Mouse (Mus musculus): ENCODE data around the gene Gm11487.
"Not testable (repeated sequence)": the region's sequence is repeated elsewhere in the genome, so short reads cannot be mapped to it uniquely, and the experiment has no call there.

Gm11487 gene

DNA sequence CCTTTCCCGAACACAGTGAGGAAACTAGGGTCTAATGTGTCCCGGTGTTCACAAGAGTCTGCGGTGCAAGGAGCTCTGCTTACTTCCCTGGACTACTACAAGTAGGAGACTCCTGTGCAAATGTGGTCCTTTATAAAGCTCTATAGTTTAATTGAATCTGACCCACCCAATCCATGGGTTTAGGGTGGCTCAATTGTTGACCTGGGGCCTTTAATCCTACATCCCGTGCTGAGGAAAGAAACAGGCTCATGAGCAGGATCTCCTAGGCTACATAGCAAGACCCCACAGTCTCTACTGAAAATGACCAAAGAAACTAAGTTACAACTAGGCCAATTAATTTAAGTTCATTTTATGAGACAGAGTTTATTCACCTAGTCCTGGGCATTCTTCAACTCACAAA, at the start of gene Gm11487:
Gm11487 (minus strand) TSS at position 101 of the 400 bp plus-strand sequence.
- not testable (repeated sequence) for DNase-seq

- DNase-seq = no peak
These were observed 39.8 kb upstream of the Gm11487 start for GRCm38 (mm10) chr4:73444715-73445114.

GRCm38 (mm10) chr4:73442568-73442967, 37.7 kb upstream of the Gm11487 start:
- no peak for DNase-seq

- no peak for DNase-seq
These were observed 21.0 kb upstream of the Gm11487 start for GRCm38 (mm10) chr4:73425903-73426302.

DNA sequence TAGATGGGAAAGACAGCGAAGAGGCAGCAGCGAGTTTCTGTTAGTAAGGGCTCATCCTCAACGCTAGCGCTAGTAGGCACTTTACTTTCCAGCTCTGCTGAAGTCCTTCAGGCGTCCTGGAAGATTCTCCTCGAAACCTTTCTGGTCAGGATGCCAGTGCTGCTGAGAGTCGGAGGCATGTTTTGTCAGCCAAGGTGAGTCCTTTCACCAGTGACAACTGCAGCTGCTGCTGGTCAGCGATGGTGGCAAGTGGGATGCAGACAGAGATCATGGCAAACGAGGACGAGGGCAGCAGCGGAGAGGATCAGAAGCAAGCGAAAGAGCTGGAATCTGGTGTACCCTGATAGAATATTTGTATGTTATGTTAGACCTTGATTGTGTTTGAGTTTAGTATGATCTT, 18.2 kb upstream of the Gm11487 start:
- DNase-seq = no peak

GRCm38 (mm10) chr4:73366534-73366933, 38.3 kb downstream of the Gm11487 start:
- DNase-seq = no peak

Data from right cerebral cortex, postnatal 25 days (tissue).